Mouse (Mus musculus): ENCODE data around the gene Ufsp1. TPM values are rescaled to one million over a fixed set of nuclear protein-coding genes. Genes with fewer than 3 reads are reported as not detected.

Ufsp1 gene
- total RNA-seq (2023), result 1 to 10 TPM in 1 of 2 experiments, not detected in 1; 1.8 TPM

GRCm38 (mm10) chr5:137293839-137294743, at the start of gene Ufsp1:
Ufsp1 (plus strand) TSS chr5:137294629.

GRCm38 (mm10) chr5:137287032-137287952, 7.1 kb upstream of the Ufsp1 start, which contains the start of gene Ache:
Ache (plus strand) TSS chr5:137287519.

GRCm38 (mm10) chr5:137307071-137307912, 12.9 kb downstream of the Ufsp1 start, which contains the start of gene Srrt:
Srrt (minus strand) TSS chr5:137307674.

GRCm38 (mm10) chr5:137314193-137315083, 20.0 kb downstream of the Ufsp1 start, which contains the start of gene Trip6:
Trip6 (minus strand) TSS chr5:137314404.

GRCm38 (mm10) chr5:137333512-137334174, 39.2 kb downstream of the Ufsp1 start, which contains the start of gene Slc12a9:
Slc12a9 (minus strand) TSS chr5:137333597.

Other genes starting within 250 kb of the Ufsp1 start
- gene Ap1s1, start 248.5 kb upstream of the Ufsp1 start, total RNA-seq (2023), result 10 to 100 TPM; 29.8 to 42.2 TPM
- not detected for gene Serpine1, start 222.4 kb upstream of the Ufsp1 start, total RNA-seq (2023)
- 100 to 1,000 TPM in 1 of 2 experiments, 10 to 100 TPM in 1; 90.0 to 103 TPM for gene Trim56, start 178.4 kb upstream of the Ufsp1 start, total RNA-seq (2023)
- not detected for gene Muc3, start 145.3 kb upstream of the Ufsp1 start, total RNA-seq (2023)
- 10 to 100 TPM in 1 of 2 experiments, 1 to 10 TPM in 1; 9.8 to 11.4 TPM for gene Muc3a, start 82.2 kb upstream of the Ufsp1 start, total RNA-seq (2023)
- 1 to 10 TPM in 1 of 2 experiments, under 1 TPM in 1; 0.27 to 1.2 TPM for gene Ache, start 7.1 kb upstream of the Ufsp1 start, total RNA-seq (2023)
- 100 to 1,000 TPM; 428 to 439 TPM for gene Srrt, start 13.0 kb downstream of the Ufsp1 start, total RNA-seq (2023)
- gene Trip6, start 19.8 kb downstream of the Ufsp1 start, total RNA-seq (2023), result 1 to 10 TPM; 8.5 to 9.7 TPM
- 10 to 100 TPM; 22.1 to 23.7 TPM for gene Slc12a9, start 39.0 kb downstream of the Ufsp1 start, total RNA-seq (2023)
- not detected for gene Ephb4, start 55.5 kb downstream of the Ufsp1 start, total RNA-seq (2023)
- under 1 TPM; 0.21 to 0.23 TPM for gene Zan, start 182.4 kb downstream of the Ufsp1 start, total RNA-seq (2023)
- 10 to 100 TPM; 22.7 to 28.5 TPM for gene Pop7, start 207.9 kb downstream of the Ufsp1 start, total RNA-seq (2023)
- gene Gigyf1, start 223.9 kb downstream of the Ufsp1 start, total RNA-seq (2023), result 10 to 100 TPM; 95.7 to 97.2 TPM
- gene Epo, start 238.6 kb downstream of the Ufsp1 start, total RNA-seq (2023), result not detected
- 100 to 1,000 TPM; 327 to 334 TPM for gene Gnb2, start 238.9 kb downstream of the Ufsp1 start, total RNA-seq (2023)